Mouse (Mus musculus) brown adipose tissue, adult 24 weeks (tissue): ENCODE measurements around the gene Mettl8. TPM values are rescaled to one million over a fixed set of nuclear protein-coding genes. Genes with fewer than 3 reads are reported as not detected.
A peak's percentile ranks its signal among the peaks of the same experiment; 100 is the strongest.

Experiments
- H3K27ac ChIP-seq: fragments of 200-500 bp; replicated peaks from 2 replicates; pipeline ENCODE4 v1.5.1; 2012; ENCODE audit warnings: low read depth, mild to moderate bottlenecking, low read length
- H3K4me1 ChIP-seq: fragments of 200-500 bp; 2 replicates; pipeline ENCODE4 v1.6.1; 2012; ENCODE audit warnings: low read length, mixed read lengths; ENCODE audit not compliant: control insufficient read depth, insufficient read depth, insufficient read length
- H3K4me3 ChIP-seq: fragments of 200-500 bp; 2 replicates; pipeline ENCODE4 v1.5.1; 2012; ENCODE audit warnings: low read depth, mild to moderate bottlenecking, low read length, moderate library complexity; ENCODE audit not compliant: insufficient read depth
- polyA plus RNA-seq: library from polyadenylated mRNA; stranded (reverse); fragments of >200 nt; gene quantifications from 2 replicates; pipeline ENCODE4 v1.2.4, GENCODE M21; 2012; ENCODE audit not compliant: missing spikeins, insufficient read depth, insufficient read length

Gene Mettl8
- polyA plus RNA-seq, 1 experiment: 8.0 TPM

- Histone ChIP-seq H3K4me1 (no peaks in the 10 kb centered on the region; the same call in 1 of the 2 replicates), H3K4me3 (peak overlapping the region; percentile 18; the same call in 1 of the 2 replicates), H3K27ac (no peak overlapping the region)
These were observed 116.4 kb downstream of the Mettl8 start for GRCm38 (mm10) chr2:70938844-70939494.

GRCm38 (mm10) chr2:70934772-70935171, 120.6 kb downstream of the Mettl8 start:
- Histone ChIP-seq H3K4me3 (no peak overlapping the region), H3K27ac (no peak overlapping the region), H3K4me1 (no peaks in the 10 kb centered on the region; the same call in 1 of the 2 replicates)

- H3K4me3 ChIP-seq: no peak overlapping the region
- no peaks in the 10 kb centered on the region; the same call in 1 of the 2 replicates for H3K4me1 ChIP-seq
- H3K27ac ChIP-seq: no peak overlapping the region
These were observed 121.9 kb downstream of the Mettl8 start for GRCm38 (mm10) chr2:70933516-70933915.

GRCm38 (mm10) chr2:70932965-70933364, 122.4 kb downstream of the Mettl8 start:
- Histone ChIP-seq H3K4me3 (no peak overlapping the region), H3K27ac (no peak overlapping the region), H3K4me1 (no peaks in the 10 kb centered on the region; the same call in 1 of the 2 replicates)

- Histone ChIP-seq H3K27ac (no peak overlapping the region), H3K4me3 (no peak overlapping the region), H3K4me1 (no peaks in the 10 kb centered on the region; the same call in 1 of the 2 replicates)
These were observed 124.6 kb downstream of the Mettl8 start for GRCm38 (mm10) chr2:70930631-70931288.

GRCm38 (mm10) chr2:70929714-70930113, 125.7 kb downstream of the Mettl8 start:
- Histone ChIP-seq H3K4me1 (no peaks in the 10 kb centered on the region; the same call in 1 of the 2 replicates), H3K27ac (no peak overlapping the region), H3K4me3 (no peak overlapping the region)

GRCm38 (mm10) chr2:70924049-70924448, 131.3 kb downstream of the Mettl8 start:
- Histone ChIP-seq H3K27ac (no peak overlapping the region), H3K4me1 (no peaks in the 10 kb centered on the region), H3K4me3 (no peak overlapping the region)

GRCm38 (mm10) chr2:70922814-70923213, 132.6 kb downstream of the Mettl8 start:
- no peaks in the 10 kb centered on the region for H3K4me1 ChIP-seq
- no peak overlapping the region for H3K4me3 ChIP-seq
- H3K27ac ChIP-seq: no peak overlapping the region

GRCm38 (mm10) chr2:70920937-70921596, 134.3 kb downstream of the Mettl8 start:
- no peaks in the 10 kb centered on the region for H3K4me1 ChIP-seq
- H3K4me3 ChIP-seq: no peak overlapping the region
- H3K27ac ChIP-seq: no peak overlapping the region

- H3K27ac ChIP-seq: no peak overlapping the region
- H3K4me3 ChIP-seq: no peak overlapping the region
- H3K4me1 ChIP-seq: no peaks in the 10 kb centered on the region
These were observed 135.4 kb downstream of the Mettl8 start for GRCm38 (mm10) chr2:70919913-70920522.

- H3K4me3 ChIP-seq: no peak overlapping the region
These were observed 136.9 kb downstream of the Mettl8 start for GRCm38 (mm10) chr2:70918516-70918915.

More at GRCm38 (mm10) chr2:70918516-70918915, 136.9 kb downstream of the Mettl8 start:
- no peaks in the 10 kb centered on the region for H3K4me1 ChIP-seq
- H3K27ac ChIP-seq: no peak overlapping the region

Other genes with a start within 250 kb of the Mettl8 start
- 16.4 and 26.4 TPM in 2 replicates for gene Tlk1, start 229.9 kb downstream of the Mettl8 start, polyA plus RNA-seq
- gene Dcaf17, start 255 bp downstream of the Mettl8 start, polyA plus RNA-seq: 5.5 and 6.5 TPM in 2 replicates
- not detected in 2 replicates for gene Cybrd1, start 62.3 kb upstream of the Mettl8 start, polyA plus RNA-seq
- gene Dync1i2, start 156.1 kb upstream of the Mettl8 start, polyA plus RNA-seq: 43.3 and 47.7 TPM in 2 replicates